Mouse (Mus musculus): ENCODE measurements around the gene Gm28043.

DNA sequence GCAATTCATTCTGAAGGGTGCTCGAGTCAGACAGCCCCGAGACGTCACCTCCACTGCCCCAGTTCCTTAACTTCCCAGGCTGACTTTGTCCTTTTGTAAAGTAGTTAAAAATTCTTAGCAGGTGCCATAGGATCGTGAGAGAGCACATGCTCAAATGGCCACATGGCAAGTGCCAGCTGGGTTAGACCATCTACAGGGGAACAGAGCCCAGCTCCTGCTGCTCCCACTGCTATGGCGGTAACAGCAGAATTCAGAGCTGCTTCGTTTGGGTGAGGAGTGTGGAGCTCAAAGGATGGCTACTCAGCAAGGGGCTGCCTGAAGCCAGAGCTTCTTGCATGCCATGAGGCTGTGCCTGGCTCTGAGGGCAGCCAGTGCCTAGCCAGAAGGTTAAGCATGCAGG lies 44.8 kb upstream of the Gm28043 start:
- TF ChIP-seq CTCF (IDR thresholded peaks at IDR 0.05; ENCODE audit: borderline replicate concordance, insufficient read depth, low read length): no peak
- no peak for TF ChIP-seq POLR2A (IDR thresholded peaks at IDR 0.05; ENCODE audit: low read depth, low read length)

All from embryonic fibroblast, embryonic 13.5 days (primary cell).